Mouse (Mus musculus) liver, embryonic 14.5 days (tissue): ENCODE data around the gene Dlx2. TPM values are rescaled to one million over a fixed set of nuclear protein-coding genes. Genes with fewer than 3 reads are reported as not detected.
A peak's percentile ranks its signal among the peaks of the same experiment; 100 is the strongest.

Source experiments
- ATAC-seq: fragments of 200-750 bp; cut with Nextera tagmentation; 2 replicates; pipeline ENCODE4 v1.8.0; 2017; ENCODE audit warnings: moderate number of reproducible peaks, mild to moderate bottlenecking, moderate library complexity; ENCODE audit not compliant: insufficient read depth
- DNase-seq, 3 experiments: peaks; one replicate each; pipeline ENCODE4 v3.0.0-alpha.2; 2012 to 2013; ENCODE audit warnings: low read depth in 3 of 3, low spot score in 3 of 3
- H3K27ac ChIP-seq: fragments of 300-500 bp; sonication (generic); 2 replicates; pipeline ENCODE4 v1.5.1; 2014; ENCODE audit warnings: moderate library complexity, mild to moderate bottlenecking, control low read depth, inconsistent platforms
- H3K27me3 ChIP-seq: fragments of 300-500 bp; sonication (generic); 2 replicates; pipeline ENCODE4 v1.6.1; 2014; ENCODE audit warnings: mild to moderate bottlenecking, low read length, moderate library complexity; ENCODE audit not compliant: control insufficient read depth, insufficient read depth
- H3K36me3 ChIP-seq: fragments of 300-500 bp; sonication (generic); replicated peaks from 2 replicates; pipeline ENCODE4 v1.6.1; 2014; ENCODE audit warnings: low read depth; ENCODE audit not compliant: control insufficient read depth, insufficient read depth
- H3K4me1 ChIP-seq, 2 experiments: fragments of 200-500 bp in 1 of 2; fragments of 300-500 bp in 1 of 2; sonication (generic) in 1 of 2; replicated peaks; 2 replicates each; pipeline ENCODE4 v1.6.1; 2012 to 2014; ENCODE audit warnings: antibody characterized with exemption in 1 of 2, inconsistent platforms in 1 of 2, low read length in 1 of 2; ENCODE audit not compliant: control insufficient read depth in 2 of 2, insufficient read depth in 2 of 2
- H3K4me2 ChIP-seq: fragments of 300-500 bp; sonication (generic); 2 replicates; pipeline ENCODE4 v1.6.1; 2014; ENCODE audit warnings: low read depth, mild to moderate bottlenecking, control low read depth, moderate library complexity
- H3K4me3 ChIP-seq, 2 experiments: fragments of 200-500 bp in 1 of 2; fragments of 300-500 bp in 1 of 2; sonication (generic) in 1 of 2; 2 replicates each; pipeline ENCODE4 v1.5.1; 2012 to 2014; ENCODE audit warnings: low read depth in 2 of 2, low read length in 2 of 2, mild to moderate bottlenecking in 2 of 2, control low read depth in 1 of 2, inconsistent platforms in 1 of 2, moderate library complexity in 1 of 2; ENCODE audit not compliant: insufficient read depth in 1 of 2
- H3K9ac ChIP-seq: fragments of 300-500 bp; sonication (generic); replicated peaks from 2 replicates; pipeline ENCODE4 v1.6.1; 2014; ENCODE audit warnings: mild to moderate bottlenecking, control low read depth, moderate library complexity
- H3K9me3 ChIP-seq: fragments of 300-500 bp; sonication (generic); 2 replicates; pipeline ENCODE4 v1.6.1; 2016; ENCODE audit warnings: low read length, mixed read lengths; ENCODE audit not compliant: control insufficient read depth
- CTCF ChIP-seq: IDR thresholded peaks from 2 replicates; pipeline ENCODE4 v1.5.1; 2016; ENCODE audit warnings: antibody characterized with exemption, low read depth, control low read depth
- EP300 ChIP-seq: IDR thresholded peaks from 2 replicates; pipeline ENCODE4 v1.6.1; 2016; ENCODE audit warnings: antibody characterized with exemption, low read depth
- WGBS: fragments of 180-500 bp; shearing (Covaris S2); extraction: QIAGEN DNeasy Blood & Tissue Kit; methylation state at CpG from one replicate; pipeline ENCODE4 v1.1.7; 2014; ENCODE audit not compliant: insufficient replicate concordance; 5-methylcytosine and 5-hydroxymethylcytosine counted together
- polyA plus RNA-seq, 2 experiments: library from polyadenylated mRNA; depleted of rRNA in 1 of 2; stranded (reverse) in 1 of 2; unstranded in 1 of 2; fragments of >200 nt; fragmentation: Nextera tagmentation in 1 of 2; extraction: Ambion mirVana in 1 of 2; gene quantifications; 2 replicates each; pipeline versions ENCODE4 v1.2.1 to v1.2.3; 2012 to 2014

Gene Dlx2
- 0.01 and 0.05 TPM in 2 replicates for polyA plus RNA-seq (2012; rRNA removed)
- not detected in 2 replicates for polyA plus RNA-seq (2014; fragmentation: Nextera tagmentation; extraction: Ambion mirVana)

DNA sequence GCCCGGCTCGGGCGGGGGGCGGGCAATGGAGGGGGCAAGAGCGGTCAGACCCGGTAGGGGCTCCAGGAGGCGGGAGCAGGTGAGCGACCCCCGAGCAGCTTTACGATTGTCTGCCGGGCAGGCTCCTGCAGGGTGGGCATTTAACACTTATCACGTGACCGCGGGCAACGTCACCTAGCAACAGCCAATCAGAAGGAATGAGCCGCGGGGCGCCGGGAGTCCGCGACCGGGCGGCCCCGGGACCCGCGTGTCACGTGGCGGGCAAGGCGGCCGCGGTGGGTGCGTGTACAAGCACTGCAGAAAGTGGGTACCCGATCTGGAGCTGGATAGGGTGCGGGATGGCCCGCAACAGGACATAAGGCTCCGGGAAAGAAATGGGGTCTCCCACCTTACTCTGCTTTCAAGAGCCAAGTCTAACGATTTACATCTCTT is at the start of gene Dlx2:
Gene Dlx2, minus strand, starts transcription at position 115 of the 432 bp plus-strand sequence.
- ATAC-seq, result no peak
- no peaks in the 10 kb centered on the region; a peak in 1 of 4 replicates for H3K4me1 ChIP-seq
- TF ChIP-seq EP300 (no peak), CTCF (no peak)
- no peak within 1 kb of the TSS for H3K9ac ChIP-seq
- peak within 1 kb of the TSS; percentile 71 for H3K4me2 ChIP-seq
- H3K4me3 ChIP-seq, result peak within 1 kb of the TSS; percentile 21 to 51
- peaks cover 94% of the 10 kb centered on the region for H3K27me3 ChIP-seq
- H3K9me3 ChIP-seq, result no peaks in the 10 kb centered on the region
- WGBS, result under 1% methylated on average over 37 of the region's 37 CpGs
- no peaks in the 10 kb centered on the region for H3K36me3 ChIP-seq
- H3K27ac ChIP-seq, result no peak within 1 kb of the TSS
- no peak for DNase-seq

DNA sequence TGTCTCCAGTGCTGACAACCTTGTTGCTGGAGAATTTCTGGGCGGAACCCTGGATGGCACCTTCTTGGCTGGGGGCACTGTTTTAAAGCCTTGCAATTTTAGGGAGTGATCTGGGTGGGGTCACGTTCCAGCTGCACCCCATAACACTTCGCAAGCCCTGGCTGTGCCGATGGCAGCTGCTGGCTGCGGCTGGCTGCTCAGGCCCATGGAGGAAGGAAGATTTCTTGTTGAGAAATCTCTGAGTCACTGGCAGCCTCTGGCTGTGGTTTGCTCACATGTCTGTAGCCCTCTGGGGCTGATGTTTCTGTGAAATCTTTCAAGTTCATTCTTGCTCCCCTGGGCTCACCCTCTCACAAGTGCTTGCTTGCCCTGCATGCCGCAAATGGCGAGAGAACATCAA is 47.9 kb upstream of the Dlx2 start:
- no peak overlapping the region for H3K4me2 ChIP-seq
- no peaks in the 10 kb centered on the region for H3K27me3 ChIP-seq
- H3K9ac ChIP-seq, result no peak overlapping the region
- no peaks in the 10 kb centered on the region for H3K9me3 ChIP-seq
- H3K36me3 ChIP-seq, result no peaks in the 10 kb centered on the region
- WGBS, result 37% methylated on average over 7 of the region's 7 CpGs
- DNase-seq (no peak), ATAC-seq (no peak)
- no peak overlapping the region for H3K4me3 ChIP-seq
- no peaks in the 10 kb centered on the region for H3K4me1 ChIP-seq
- no peak overlapping the region for H3K27ac ChIP-seq
- no peak for TF ChIP-seq CTCF
- TF ChIP-seq EP300, result no peak

DNA sequence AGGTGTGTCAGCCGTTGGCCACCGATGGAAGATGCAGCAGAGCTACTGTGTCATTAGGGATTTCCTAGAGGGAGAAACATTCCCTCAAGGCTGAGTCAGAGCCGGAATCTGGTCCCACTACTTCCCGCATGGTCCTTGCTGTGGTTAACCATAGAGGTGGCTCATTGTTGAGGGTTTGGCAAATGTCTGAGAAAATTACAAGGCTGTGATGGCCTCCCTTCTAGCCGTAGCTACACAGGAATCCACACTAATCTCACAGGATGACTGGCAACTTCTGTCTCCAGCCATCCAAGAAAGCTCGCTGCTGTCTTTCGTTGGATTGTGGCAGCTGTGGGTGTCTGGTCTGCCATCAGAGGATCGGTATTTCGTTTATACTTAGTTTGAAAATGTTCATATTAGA is 42.6 kb upstream of the Dlx2 start:
- 59% methylated on average over 9 of the region's 9 CpGs for WGBS
- Histone ChIP-seq H3K9ac (no peak overlapping the region), H3K27ac (no peak overlapping the region), H3K36me3 (no peaks in the 10 kb centered on the region), H3K27me3 (no peaks in the 10 kb centered on the region), H3K4me1 (no peaks in the 10 kb centered on the region), H3K4me3 (no peak overlapping the region), H3K4me2 (no peak overlapping the region), H3K9me3 (no peaks in the 10 kb centered on the region)
- TF ChIP-seq EP300 (no peak), CTCF (no peak)
- ATAC-seq (no peak), DNase-seq (no peak)

DNA sequence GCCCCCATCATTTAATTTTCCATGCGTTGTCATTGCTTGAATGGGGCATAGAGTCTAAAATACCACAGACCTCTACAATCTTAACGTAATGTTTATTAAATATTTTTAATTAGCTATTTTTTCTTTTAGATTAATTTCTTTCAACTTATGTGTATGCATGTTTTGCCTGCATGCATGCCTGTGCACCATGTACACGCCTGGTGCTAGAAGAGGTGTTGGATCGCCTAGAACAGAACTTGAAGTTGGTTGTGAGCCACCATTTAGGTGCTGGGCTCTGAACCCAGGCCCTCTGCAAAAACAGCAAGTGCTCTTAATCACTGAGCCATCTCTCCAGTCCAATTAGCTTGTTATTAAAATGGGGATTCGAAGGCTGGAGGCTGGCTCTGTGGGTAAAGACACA is 34.9 kb upstream of the Dlx2 start:
- Histone ChIP-seq H3K9me3 (no peaks in the 10 kb centered on the region), H3K36me3 (no peaks in the 10 kb centered on the region), H3K27ac (no peak overlapping the region), H3K4me3 (no peak overlapping the region), H3K27me3 (peaks cover 12% of the 10 kb centered on the region), H3K9ac (no peak overlapping the region), H3K4me1 (peaks cover 0 to 2% of the 10 kb centered on the region in 2 experiments; a peak in 1 of 4 replicates), H3K4me2 (peak overlapping the region; percentile 59)
- ATAC-seq (no peak), DNase-seq (no peak)
- no peak for TF ChIP-seq CTCF
- no peak for TF ChIP-seq EP300
- WGBS, result 43% methylated on average over 5 of the region's 5 CpGs

DNA sequence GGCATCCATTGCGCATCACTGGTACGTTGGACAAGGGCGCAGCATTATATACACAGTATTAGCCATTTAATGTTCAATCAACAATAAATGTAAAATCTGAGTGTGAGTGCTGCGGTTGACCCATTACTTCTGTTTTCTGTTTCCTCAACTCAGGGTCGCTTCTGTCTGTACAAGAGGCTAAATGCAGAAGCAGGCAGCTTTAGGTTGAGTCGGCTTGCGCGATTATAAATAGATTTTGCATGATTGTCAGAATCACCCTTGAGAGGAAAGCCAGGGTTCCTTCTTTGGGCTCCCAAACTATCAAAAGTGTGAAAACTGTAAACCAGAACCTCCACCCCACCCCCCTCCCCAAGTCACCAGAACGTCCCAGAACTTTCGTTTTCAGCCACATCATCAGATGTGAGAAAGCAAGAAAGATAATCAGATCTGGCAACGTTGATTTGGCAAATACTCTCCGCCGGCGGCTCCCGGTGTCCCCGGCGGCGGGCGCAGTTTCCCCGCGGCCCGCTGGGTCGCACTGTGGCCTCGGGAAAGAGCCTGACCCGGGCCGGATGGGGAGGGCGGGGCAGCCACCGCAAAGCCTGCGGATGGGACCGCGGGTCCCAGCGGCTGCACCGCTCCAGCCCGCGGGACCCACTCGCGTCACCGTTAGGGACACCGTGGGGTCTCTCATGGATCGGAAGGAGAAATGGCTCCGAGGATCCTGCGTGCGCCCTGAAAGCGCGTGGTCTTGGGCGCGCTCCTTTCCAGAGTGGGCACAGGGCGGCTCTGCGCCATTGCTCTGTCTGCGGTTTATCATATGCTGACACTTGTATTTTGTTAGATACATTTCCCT is 34.3 kb upstream of the Dlx2 start:
- WGBS, result 6% methylated on average over 50 of the region's 50 CpGs
- Histone ChIP-seq H3K36me3 (no peaks in the 10 kb centered on the region), H3K9me3 (no peaks in the 10 kb centered on the region), H3K4me3 (peak overlapping the region; percentile 37 to 44), H3K4me2 (peak overlapping the region; percentile 59), H3K27ac (no peak overlapping the region), H3K9ac (no peak overlapping the region), H3K27me3 (peaks cover 12% of the 10 kb centered on the region), H3K4me1 (peaks cover 0 to 2% of the 10 kb centered on the region in 2 experiments; a peak in 1 of 4 replicates)
- ATAC-seq (no peak), DNase-seq (no peak)
- peak; percentile 40 for TF ChIP-seq CTCF
- no peak for TF ChIP-seq EP300
